Mouse (Mus musculus): ENCODE data around the gene Wdfy3. TPM values are rescaled to one million over a fixed set of nuclear protein-coding genes. Genes with fewer than 3 reads are reported as not detected.

Wdfy3 gene
- polyA plus RNA-seq, 1 experiment from 2014 or later: 41.5 TPM

GRCm38 (mm10) chr5:102090686-102091085 is 21.0 kb upstream of the Wdfy3 start:
- H3K4me1 ChIP-seq (ENCODE audit: control insufficient read depth, insufficient read depth, low read length): no peaks in the 10 kb centered on the region
- no peak overlapping the region for H3K27ac ChIP-seq (replicated peaks; ENCODE audit: low read depth, low read length)
- WGBS: 82% methylated on average over 3 of the region's 3 CpGs
- no peak for DNase-seq
- no peaks in the 10 kb centered on the region for H3K27me3 ChIP-seq (ENCODE audit: control insufficient read depth, insufficient read depth, low read length)
- H3K4me3 ChIP-seq (replicated peaks; ENCODE audit: low read depth, low read length): no peak overlapping the region
- H3K9me3 ChIP-seq (ENCODE audit: control insufficient read depth, low read length): no peaks in the 10 kb centered on the region
- no peak overlapping the region for H3K4me2 ChIP-seq (ENCODE audit: low read length)
- no peak overlapping the region for H3K9ac ChIP-seq (replicated peaks; ENCODE audit: low read length)
- ATAC-seq (ENCODE audit: low FRiP score, low TSS enrichment): no peak
- no peaks in the 10 kb centered on the region for H3K36me3 ChIP-seq (ENCODE audit: control insufficient read depth, insufficient read depth, low read length)

GRCm38 (mm10) chr5:102084737-102085705 is 15.3 kb upstream of the Wdfy3 start:
- 54% methylated on average over 18 of the region's 18 CpGs for WGBS
- Histone ChIP-seq H3K27ac (replicated peaks; ENCODE audit: low read depth, low read length) (no peak overlapping the region), H3K36me3 (ENCODE audit: control insufficient read depth, insufficient read depth, low read length) (no peaks in the 10 kb centered on the region), H3K9me3 (ENCODE audit: control insufficient read depth, low read length) (no peaks in the 10 kb centered on the region), H3K4me3 (replicated peaks; ENCODE audit: low read depth, low read length) (no peak overlapping the region), H3K27me3 (ENCODE audit: control insufficient read depth, insufficient read depth, low read length) (no peaks in the 10 kb centered on the region), H3K9ac (replicated peaks; ENCODE audit: low read length) (no peak overlapping the region), H3K4me2 (ENCODE audit: low read length) (no peak overlapping the region), H3K4me1 (ENCODE audit: control insufficient read depth, insufficient read depth, low read length) (no peaks in the 10 kb centered on the region)
- ATAC-seq (ENCODE audit: low FRiP score, low TSS enrichment): no peak
- DNase-seq: no peak

GRCm38 (mm10) chr5:102074086-102074485 is 4.4 kb upstream of the Wdfy3 start:
- WGBS: 4% methylated on average over 1 of the region's 1 CpGs
- peaks cover 19% of the 10 kb centered on the region for H3K4me1 ChIP-seq (ENCODE audit: control insufficient read depth, insufficient read depth, low read length)
- peak; percentile 94 for DNase-seq
- H3K36me3 ChIP-seq (ENCODE audit: control insufficient read depth, insufficient read depth, low read length): no peaks in the 10 kb centered on the region
- ATAC-seq (ENCODE audit: low FRiP score, low TSS enrichment): no peak
- no peak overlapping the region for H3K4me2 ChIP-seq (ENCODE audit: low read length)
- H3K9ac ChIP-seq (replicated peaks; ENCODE audit: low read length): no peak overlapping the region
- no peak overlapping the region for H3K27ac ChIP-seq (replicated peaks; ENCODE audit: low read depth, low read length)
- H3K9me3 ChIP-seq (ENCODE audit: control insufficient read depth, low read length): no peaks in the 10 kb centered on the region
- H3K4me3 ChIP-seq (replicated peaks; ENCODE audit: low read depth, low read length): no peak overlapping the region
- no peaks in the 10 kb centered on the region for H3K27me3 ChIP-seq (ENCODE audit: control insufficient read depth, insufficient read depth, low read length)

DNA sequence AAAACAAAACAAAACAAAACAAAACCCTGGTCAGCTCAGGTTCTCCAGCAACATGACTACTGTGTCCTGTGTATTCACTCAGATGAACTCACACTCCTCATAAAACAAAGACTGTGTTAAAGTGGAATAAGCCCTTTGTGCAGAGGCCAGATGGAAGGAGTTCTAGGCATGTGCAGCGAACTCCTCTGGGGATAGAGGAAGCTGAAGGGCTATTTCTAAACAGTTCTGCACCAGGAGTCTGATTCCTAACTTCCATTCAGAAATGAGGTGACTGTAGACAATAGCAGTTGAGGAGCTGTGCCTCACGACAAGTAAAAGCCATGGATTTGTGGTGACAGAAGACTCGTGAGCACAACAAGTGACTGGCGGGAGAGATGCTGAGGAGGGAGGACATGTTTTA is 2.3 kb upstream of the Wdfy3 start:
- Histone ChIP-seq H3K4me1 (ENCODE audit: control insufficient read depth, insufficient read depth, low read length) (peaks cover 30% of the 10 kb centered on the region), H3K9me3 (ENCODE audit: control insufficient read depth, low read length) (no peaks in the 10 kb centered on the region), H3K27ac (replicated peaks; ENCODE audit: low read depth, low read length) (peak overlapping the region; percentile 79), H3K36me3 (ENCODE audit: control insufficient read depth, insufficient read depth, low read length) (no peaks in the 10 kb centered on the region), H3K27me3 (ENCODE audit: control insufficient read depth, insufficient read depth, low read length) (no peaks in the 10 kb centered on the region), H3K4me3 (replicated peaks; ENCODE audit: low read depth, low read length) (peak overlapping the region; percentile 86), H3K9ac (replicated peaks; ENCODE audit: low read length) (peak overlapping the region; percentile 41), H3K4me2 (ENCODE audit: low read length) (peak overlapping the region; percentile 76)
- WGBS: 13% methylated on average over 4 of the region's 4 CpGs
- ATAC-seq (ENCODE audit: low FRiP score, low TSS enrichment) (no peak), DNase-seq (peak; percentile 68)

DNA sequence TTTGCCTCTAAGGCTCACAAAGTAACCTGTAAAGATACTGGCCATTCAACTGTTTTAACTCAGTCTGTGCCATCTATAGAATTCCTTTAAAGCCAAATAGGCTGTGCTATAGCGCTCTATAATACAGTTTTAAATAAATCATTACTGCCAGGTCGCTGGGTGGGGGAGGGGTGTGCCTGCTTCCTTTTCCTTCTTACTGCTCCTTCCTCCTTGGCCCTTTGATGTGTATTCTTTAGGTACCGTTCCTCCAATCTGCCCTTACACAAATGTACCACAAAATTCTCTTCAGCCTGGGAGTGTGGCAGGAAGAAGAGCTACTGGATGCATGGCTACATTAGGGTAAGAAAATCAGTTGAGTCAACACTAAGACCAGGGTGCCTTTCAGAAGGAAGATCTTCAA is 1.5 kb upstream of the Wdfy3 start:
- DNase-seq: peak; percentile 62
- 36% methylated on average over 3 of the region's 3 CpGs for WGBS
- Histone ChIP-seq H3K9me3 (ENCODE audit: control insufficient read depth, low read length) (no peaks in the 10 kb centered on the region), H3K27me3 (ENCODE audit: control insufficient read depth, insufficient read depth, low read length) (no peaks in the 10 kb centered on the region), H3K9ac (replicated peaks; ENCODE audit: low read length) (peak overlapping the region; percentile 99; the same call in 1 of the 2 replicates), H3K36me3 (ENCODE audit: control insufficient read depth, insufficient read depth, low read length) (no peaks in the 10 kb centered on the region), H3K4me3 (replicated peaks; ENCODE audit: low read depth, low read length) (peak overlapping the region; percentile 86), H3K27ac (replicated peaks; ENCODE audit: low read depth, low read length) (peak overlapping the region; percentile 99), H3K4me1 (ENCODE audit: control insufficient read depth, insufficient read depth, low read length) (peaks cover 36% of the 10 kb centered on the region), H3K4me2 (ENCODE audit: low read length) (peak overlapping the region; percentile 76)
- no peak for ATAC-seq (ENCODE audit: low FRiP score, low TSS enrichment)

DNA sequence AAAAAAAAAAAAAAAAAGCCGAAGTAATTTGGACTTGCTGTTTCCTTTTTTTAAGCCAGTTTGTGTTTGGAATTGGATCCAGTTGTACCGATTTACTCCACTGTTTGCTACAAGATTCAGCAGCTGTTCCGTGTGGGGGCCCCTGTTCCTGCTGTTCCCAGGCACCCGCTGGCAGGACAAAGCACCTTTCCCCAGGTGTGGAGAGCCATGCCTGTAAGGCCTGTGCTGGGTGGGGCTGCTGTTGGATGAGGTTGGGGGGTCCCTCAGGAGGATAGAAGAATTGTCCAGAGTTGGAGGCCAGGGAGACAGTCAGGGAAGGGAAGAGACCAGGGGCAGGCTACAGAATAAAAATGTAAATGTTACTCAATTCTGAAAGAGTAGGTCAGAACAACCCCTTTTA is 1.1 kb upstream of the Wdfy3 start:
- H3K27ac ChIP-seq (replicated peaks; ENCODE audit: low read depth, low read length): peak overlapping the region; percentile 99
- no peaks in the 10 kb centered on the region for H3K9me3 ChIP-seq (ENCODE audit: control insufficient read depth, low read length)
- 46% methylated on average over 4 of the region's 4 CpGs for WGBS
- no peaks in the 10 kb centered on the region for H3K27me3 ChIP-seq (ENCODE audit: control insufficient read depth, insufficient read depth, low read length)
- peak overlapping the region; percentile 99 for H3K9ac ChIP-seq (replicated peaks; ENCODE audit: low read length)
- ATAC-seq (ENCODE audit: low FRiP score, low TSS enrichment) (no peak), DNase-seq (no peak)
- H3K36me3 ChIP-seq (ENCODE audit: control insufficient read depth, insufficient read depth, low read length): no peaks in the 10 kb centered on the region
- peak overlapping the region; percentile 86 for H3K4me3 ChIP-seq (replicated peaks; ENCODE audit: low read depth, low read length)
- H3K4me2 ChIP-seq (ENCODE audit: low read length): peak overlapping the region; percentile 76
- H3K4me1 ChIP-seq (ENCODE audit: control insufficient read depth, insufficient read depth, low read length): peaks cover 36% of the 10 kb centered on the region

- H3K4me2 ChIP-seq (ENCODE audit: low read length): peak overlapping the region; percentile 76
- peaks cover 36% of the 10 kb centered on the region for H3K4me1 ChIP-seq (ENCODE audit: control insufficient read depth, insufficient read depth, low read length)
- DNase-seq (peak; percentile 65), ATAC-seq (ENCODE audit: low FRiP score, low TSS enrichment) (no peak)
- whole genome bisulfite sequencing: 6% methylated on average over 6 of the region's 6 CpGs
- no peaks in the 10 kb centered on the region for H3K9me3 ChIP-seq (ENCODE audit: control insufficient read depth, low read length)
- peak overlapping the region; percentile 99 for H3K27ac ChIP-seq (replicated peaks; ENCODE audit: low read depth, low read length)
- H3K4me3 ChIP-seq (replicated peaks; ENCODE audit: low read depth, low read length): peak overlapping the region; percentile 86
- H3K27me3 ChIP-seq (ENCODE audit: control insufficient read depth, insufficient read depth, low read length): no peaks in the 10 kb centered on the region
- H3K36me3 ChIP-seq (ENCODE audit: control insufficient read depth, insufficient read depth, low read length): no peaks in the 10 kb centered on the region
- H3K9ac ChIP-seq (replicated peaks; ENCODE audit: low read length): peak overlapping the region; percentile 99
These were observed 670 bp upstream of the Wdfy3 start for GRCm38 (mm10) chr5:102070414-102070768.

DNA sequence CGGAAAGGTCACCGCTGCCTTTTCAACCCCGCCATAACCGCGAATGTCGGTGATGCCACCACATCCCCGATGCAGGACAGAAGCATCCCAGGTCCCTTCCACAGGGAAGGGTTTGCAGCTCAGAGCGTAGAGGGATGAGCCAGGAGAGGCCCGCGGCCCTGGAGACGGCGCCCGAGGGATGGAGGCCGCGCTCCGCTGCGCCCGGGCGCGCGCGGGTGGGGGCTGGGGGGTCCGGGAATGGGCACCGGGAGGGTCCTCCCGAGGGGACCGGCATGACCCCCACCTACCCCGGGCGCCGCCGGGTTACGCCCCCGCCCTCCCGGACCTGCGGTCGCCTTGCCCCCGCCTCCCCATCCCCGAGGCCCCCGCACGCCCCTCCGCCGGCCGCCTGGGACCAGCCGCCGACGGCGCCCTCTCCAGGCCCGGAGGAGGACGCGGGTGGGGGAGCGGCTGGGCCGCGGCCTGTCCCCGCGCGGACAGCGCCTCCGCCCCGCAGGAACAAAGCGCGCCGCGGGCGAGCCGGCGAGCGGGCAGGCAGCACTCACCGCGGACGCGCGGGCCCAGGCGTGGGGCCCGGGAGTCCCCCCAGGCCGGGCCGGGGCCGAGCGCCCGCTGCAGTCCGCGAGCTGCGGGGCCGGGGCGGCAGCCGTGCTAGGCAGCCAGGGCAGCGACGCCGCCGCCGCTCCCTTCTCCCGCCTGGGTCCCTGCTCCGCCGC is 512 bp downstream of the Wdfy3 start:
- Histone ChIP-seq H3K9ac (replicated peaks; ENCODE audit: low read length) (peak overlapping the region; percentile 99), H3K27ac (replicated peaks; ENCODE audit: low read depth, low read length) (peak overlapping the region; percentile 99)
- under 1% methylated on average over 75 of the region's 92 CpGs for WGBS

More for the DNA sequence above, 512 bp downstream of the Wdfy3 start:
- Histone ChIP-seq H3K9me3 (ENCODE audit: control insufficient read depth, low read length) (no peaks in the 10 kb centered on the region), H3K4me1 (ENCODE audit: control insufficient read depth, insufficient read depth, low read length) (peaks cover 36% of the 10 kb centered on the region), H3K36me3 (ENCODE audit: control insufficient read depth, insufficient read depth, low read length) (no peaks in the 10 kb centered on the region), H3K4me3 (replicated peaks; ENCODE audit: low read depth, low read length) (peak overlapping the region; percentile 86), H3K4me2 (ENCODE audit: low read length) (peak overlapping the region; percentile 76), H3K27me3 (ENCODE audit: control insufficient read depth, insufficient read depth, low read length) (no peaks in the 10 kb centered on the region)
- peak; percentile 77 for ATAC-seq (ENCODE audit: low FRiP score, low TSS enrichment)
- peak; percentile 83 for DNase-seq
